Mouse (Mus musculus) stomach, postnatal 0 days (tissue): ENCODE results near the gene Bend6.

ENCODE experiments used
- CTCF ChIP-seq: IDR thresholded peaks from 2 replicates; pipeline ENCODE4 v1.5.1; 2016; ENCODE audit warnings: antibody characterized with exemption, low read depth, mild to moderate bottlenecking, moderate library complexity
- EP300 ChIP-seq: optimal IDR thresholded peaks from 2 replicates; pipeline ENCODE3; 2016; ENCODE audit warnings: antibody characterized with exemption

DNA sequence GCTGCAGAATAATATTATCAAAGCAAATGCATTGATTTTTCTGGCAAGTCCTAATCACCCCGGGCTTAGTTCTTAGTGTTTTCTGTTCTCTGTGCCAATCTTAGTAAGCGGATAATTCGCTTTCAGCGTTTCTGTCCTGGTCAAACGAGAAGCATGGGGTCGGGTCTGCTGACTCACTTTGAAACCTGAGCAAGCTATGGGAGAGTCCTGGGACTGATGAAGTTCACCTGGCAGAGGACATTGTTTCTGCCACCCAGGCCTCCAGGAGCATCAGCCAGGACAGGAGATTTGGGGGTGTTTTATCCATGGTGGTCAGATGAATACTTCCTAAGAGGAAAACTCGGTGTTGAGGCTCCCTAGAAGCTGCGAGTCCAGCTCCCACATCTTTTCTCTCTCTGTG is 4.0 kb upstream of the Bend6 start:
- TF ChIP-seq CTCF (no peak), EP300 (no peak)
